Mouse (Mus musculus): ENCODE results near the gene Npl.

- TF ChIP-seq CTCF (IDR thresholded peaks at IDR 0.05; ENCODE audit: low read depth) (no peak), EP300 (optimal IDR thresholded peaks at IDR 0.05) (no peak)
These were observed 70.5 kb downstream of the Npl start for GRCm38 (mm10) chr1:153479296-153479695.
